Mouse (Mus musculus) intestine, embryonic 15.5 days (tissue): ENCODE measurements at regions not wholly inside any gene's neighbourhood (a gene's known extent, or its start where the extent isn't known, plus 50 kb on each side); places are given as distances from the start of the nearest gene placed in this dataset.

Experiments used
- ATAC-seq: fragments of 200-750 bp; cut with Nextera tagmentation; 2 replicates; pipeline ENCODE4 v1.8.0; 2017; ENCODE audit warnings: moderate TSS enrichment, moderate library complexity
- H3K27ac ChIP-seq: fragments of 300-500 bp; sonication (generic); 2 replicates; pipeline ENCODE4 v1.5.1; 2015; ENCODE audit warnings: mild to moderate bottlenecking, inconsistent platforms
- H3K27me3 ChIP-seq: fragments of 300-500 bp; sonication (generic); replicated peaks from 2 replicates; pipeline ENCODE4 v1.6.1; 2015; ENCODE audit warnings: inconsistent platforms
- H3K36me3 ChIP-seq: fragments of 300-500 bp; sonication (generic); 2 replicates; pipeline ENCODE4 v1.6.1; 2015; ENCODE audit warnings: inconsistent platforms
- H3K4me1 ChIP-seq: fragments of 300-500 bp; sonication (generic); replicated peaks from 2 replicates; pipeline ENCODE4 v1.6.1; 2015; ENCODE audit warnings: inconsistent platforms
- H3K4me2 ChIP-seq: fragments of 300-500 bp; sonication (generic); replicated peaks from 2 replicates; pipeline ENCODE4 v1.6.1; 2015; ENCODE audit warnings: mild to moderate bottlenecking, inconsistent platforms
- H3K4me3 ChIP-seq: fragments of 300-500 bp; sonication (generic); replicated peaks from 2 replicates; pipeline ENCODE4 v1.5.1; 2015; ENCODE audit warnings: inconsistent platforms
- H3K9ac ChIP-seq: fragments of 300-500 bp; sonication (generic); 2 replicates; pipeline ENCODE4 v1.6.1; 2015; ENCODE audit warnings: inconsistent platforms
- H3K9me3 ChIP-seq: fragments of 300-500 bp; sonication (generic); 2 replicates; pipeline ENCODE4 v1.6.1; 2016; ENCODE audit warnings: inconsistent platforms
- WGBS: fragments of 180-500 bp; shearing (Covaris S2); methylation state at CpG from one replicate; pipeline ENCODE4 v1.1.7; 2015; 5-methylcytosine and 5-hydroxymethylcytosine counted together

- H3K27ac ChIP-seq: no peak overlapping the region
- H3K4me3 ChIP-seq: no peak overlapping the region
- H3K36me3 ChIP-seq: no peaks in the 10 kb centered on the region
- no peak overlapping the region for H3K4me2 ChIP-seq
- no peaks in the 10 kb centered on the region for H3K4me1 ChIP-seq
- no peak for ATAC-seq
- no peaks in the 10 kb centered on the region for H3K27me3 ChIP-seq
- H3K9me3 ChIP-seq: no peaks in the 10 kb centered on the region
- H3K9ac ChIP-seq: no peak overlapping the region
- WGBS: 32% methylated on average over 1 of the region's 1 CpGs
Observed at GRCm38 (mm10) chr10:51056950-51057349, 162.4 kb downstream of the Sim1 start.

- no peaks in the 10 kb centered on the region for H3K9me3 ChIP-seq
- no peaks in the 10 kb centered on the region for H3K4me1 ChIP-seq
- H3K4me2 ChIP-seq: no peak overlapping the region
- no peaks in the 10 kb centered on the region for H3K36me3 ChIP-seq
- 79% methylated on average over 5 of the region's 5 CpGs for WGBS
- H3K27ac ChIP-seq: no peak overlapping the region
- no peak overlapping the region for H3K9ac ChIP-seq
- no peaks in the 10 kb centered on the region for H3K27me3 ChIP-seq
- H3K4me3 ChIP-seq: no peak overlapping the region
- ATAC-seq: no peak
Observed at GRCm38 (mm10) chr10:51058333-51058732, 163.8 kb downstream of the Sim1 start.

GRCm38 (mm10) chr10:51101590-51101989 is 207.0 kb downstream of the Sim1 start:
- Histone ChIP-seq H3K27ac (no peak overlapping the region), H3K4me1 (no peaks in the 10 kb centered on the region), H3K9ac (no peak overlapping the region), H3K27me3 (no peaks in the 10 kb centered on the region), H3K36me3 (no peaks in the 10 kb centered on the region), H3K4me3 (no peak overlapping the region), H3K4me2 (no peak overlapping the region), H3K9me3 (no peaks in the 10 kb centered on the region)
- WGBS: 83% methylated on average over 1 of the region's 1 CpGs
- no peak for ATAC-seq

GRCm38 (mm10) chr10:51151833-51152232 is 257.3 kb downstream of the Sim1 start:
- H3K9ac ChIP-seq: no peak overlapping the region
- H3K36me3 ChIP-seq: no peaks in the 10 kb centered on the region
- H3K27ac ChIP-seq: no peak overlapping the region
- 0 out of 2 replicates have a peak, but pooled peaks cover 4% of the 10 kb centered on the region for H3K4me1 ChIP-seq
- no peaks in the 10 kb centered on the region for H3K9me3 ChIP-seq
- H3K27me3 ChIP-seq: no peaks in the 10 kb centered on the region
- ATAC-seq: no peak
- H3K4me3 ChIP-seq: no peak overlapping the region
- no peak overlapping the region for H3K4me2 ChIP-seq

- Histone ChIP-seq H3K27me3 (no peaks in the 10 kb centered on the region), H3K9me3 (no peaks in the 10 kb centered on the region), H3K36me3 (no peaks in the 10 kb centered on the region), H3K9ac (no peak overlapping the region), H3K4me3 (no peak overlapping the region), H3K27ac (no peak overlapping the region), H3K4me2 (no peak overlapping the region), H3K4me1 (0 out of 2 replicates have a peak, but pooled peaks cover 4% of the 10 kb centered on the region)
- ATAC-seq: peak; percentile 63; the same call in 1 of the 2 replicates
- WGBS: 51% methylated on average over 13 of the region's 13 CpGs
Observed at GRCm38 (mm10) chr10:51153484-51153985, 259.0 kb downstream of the Sim1 start.

GRCm38 (mm10) chr10:51154016-51154415 is 259.5 kb downstream of the Sim1 start:
- Histone ChIP-seq H3K4me1 (0 out of 2 replicates have a peak, but pooled peaks cover 4% of the 10 kb centered on the region), H3K36me3 (no peaks in the 10 kb centered on the region), H3K9ac (no peak overlapping the region), H3K9me3 (no peaks in the 10 kb centered on the region), H3K27me3 (no peaks in the 10 kb centered on the region), H3K4me3 (no peak overlapping the region), H3K4me2 (no peak overlapping the region), H3K27ac (no peak overlapping the region)
- ATAC-seq: no peak
- WGBS: 67% methylated on average over 2 of the region's 2 CpGs

GRCm38 (mm10) chr10:51154743-51155142 is 260.2 kb downstream of the Sim1 start:
- Histone ChIP-seq H3K36me3 (no peaks in the 10 kb centered on the region), H3K9ac (no peak overlapping the region), H3K27me3 (no peaks in the 10 kb centered on the region), H3K4me2 (no peak overlapping the region), H3K4me3 (no peak overlapping the region), H3K4me1 (0 out of 2 replicates have a peak, but pooled peaks cover 4% of the 10 kb centered on the region), H3K9me3 (no peaks in the 10 kb centered on the region), H3K27ac (no peak overlapping the region)
- WGBS: 91% methylated on average over 2 of the region's 2 CpGs
- ATAC-seq: no peak

- H3K4me2 ChIP-seq: no peak overlapping the region
- no peak overlapping the region for H3K9ac ChIP-seq
- H3K36me3 ChIP-seq: no peaks in the 10 kb centered on the region
- H3K27ac ChIP-seq: no peak overlapping the region
- 42% methylated on average over 3 of the region's 3 CpGs for WGBS
- no peak for ATAC-seq
- no peak overlapping the region for H3K4me3 ChIP-seq
- no peaks in the 10 kb centered on the region for H3K9me3 ChIP-seq
- H3K27me3 ChIP-seq: no peaks in the 10 kb centered on the region
- H3K4me1 ChIP-seq: no peaks in the 10 kb centered on the region
Observed at GRCm38 (mm10) chr10:51173619-51174018, 279.1 kb downstream of the Sim1 start.

- no peak for ATAC-seq
- H3K9me3 ChIP-seq: no peaks in the 10 kb centered on the region
- WGBS: 90% methylated on average over 3 of the region's 3 CpGs
Observed at GRCm38 (mm10) chr10:51175993-51176577, 281.5 kb downstream of the Sim1 start.

GRCm38 (mm10) chr10:51176692-51177091 is 282.1 kb downstream of the Sim1 start:
- H3K4me1 ChIP-seq: no peaks in the 10 kb centered on the region

More at GRCm38 (mm10) chr10:51175993-51176577, 281.5 kb downstream of the Sim1 start:
- H3K9ac ChIP-seq: no peak overlapping the region
- no peaks in the 10 kb centered on the region for H3K36me3 ChIP-seq
- no peak overlapping the region for H3K4me3 ChIP-seq
- no peaks in the 10 kb centered on the region for H3K4me1 ChIP-seq
- H3K27ac ChIP-seq: no peak overlapping the region
- H3K27me3 ChIP-seq: no peaks in the 10 kb centered on the region
- no peak overlapping the region for H3K4me2 ChIP-seq

GRCm38 (mm10) chr10:51181752-51182151 is 287.2 kb downstream of the Sim1 start:
- Histone ChIP-seq H3K27me3 (no peaks in the 10 kb centered on the region), H3K4me2 (no peak overlapping the region), H3K27ac (no peak overlapping the region), H3K36me3 (no peaks in the 10 kb centered on the region), H3K4me3 (no peak overlapping the region), H3K9ac (no peak overlapping the region), H3K4me1 (no peaks in the 10 kb centered on the region), H3K9me3 (no peaks in the 10 kb centered on the region)
- ATAC-seq: no peak
- WGBS: 85% methylated on average over 2 of the region's 2 CpGs

More at GRCm38 (mm10) chr10:51176692-51177091, 282.1 kb downstream of the Sim1 start:
- Histone ChIP-seq H3K27ac (no peak overlapping the region), H3K9me3 (no peaks in the 10 kb centered on the region), H3K4me2 (no peak overlapping the region), H3K4me3 (no peak overlapping the region), H3K9ac (no peak overlapping the region), H3K36me3 (no peaks in the 10 kb centered on the region), H3K27me3 (no peaks in the 10 kb centered on the region)
- 64% methylated on average over 3 of the region's 3 CpGs for WGBS
- no peak for ATAC-seq

GRCm38 (mm10) chr10:51191407-51192059 is 288.9 kb upstream of the Gm49339 start:
- H3K4me2 ChIP-seq: no peak overlapping the region
- H3K4me1 ChIP-seq: no peaks in the 10 kb centered on the region
- H3K4me3 ChIP-seq: no peak overlapping the region
- H3K27me3 ChIP-seq: no peaks in the 10 kb centered on the region
- H3K27ac ChIP-seq: no peak overlapping the region
- WGBS: 41% methylated on average over 5 of the region's 5 CpGs
- no peaks in the 10 kb centered on the region for H3K36me3 ChIP-seq
- no peak for ATAC-seq
- no peaks in the 10 kb centered on the region for H3K9me3 ChIP-seq
- H3K9ac ChIP-seq: no peak overlapping the region

- ATAC-seq: no peak
- H3K27me3 ChIP-seq: no peaks in the 10 kb centered on the region
- H3K27ac ChIP-seq: no peak overlapping the region
- H3K36me3 ChIP-seq: no peaks in the 10 kb centered on the region
- no peak overlapping the region for H3K4me3 ChIP-seq
- 65% methylated on average over 4 of the region's 4 CpGs for whole genome bisulfite sequencing
- H3K9me3 ChIP-seq: no peaks in the 10 kb centered on the region
- no peak overlapping the region for H3K9ac ChIP-seq
- H3K4me2 ChIP-seq: no peak overlapping the region
- no peaks in the 10 kb centered on the region for H3K4me1 ChIP-seq
Observed at GRCm38 (mm10) chr10:51219481-51219880, 260.9 kb upstream of the Gm49339 start.
